Mouse (Mus musculus) liver, postnatal 0 days (tissue): ENCODE results near the gene Eif4e2.

Source experiments
- CTCF ChIP-seq: sonication (generic); IDR thresholded peaks from 2 replicates; pipeline ENCODE4 v1.5.1; 2016; ENCODE audit warnings: antibody characterized with exemption, low read depth
- EP300 ChIP-seq: IDR thresholded peaks from 2 replicates; pipeline ENCODE4 v1.6.1; 2016; ENCODE audit warnings: antibody characterized with exemption, low read depth, mild to moderate bottlenecking

DNA sequence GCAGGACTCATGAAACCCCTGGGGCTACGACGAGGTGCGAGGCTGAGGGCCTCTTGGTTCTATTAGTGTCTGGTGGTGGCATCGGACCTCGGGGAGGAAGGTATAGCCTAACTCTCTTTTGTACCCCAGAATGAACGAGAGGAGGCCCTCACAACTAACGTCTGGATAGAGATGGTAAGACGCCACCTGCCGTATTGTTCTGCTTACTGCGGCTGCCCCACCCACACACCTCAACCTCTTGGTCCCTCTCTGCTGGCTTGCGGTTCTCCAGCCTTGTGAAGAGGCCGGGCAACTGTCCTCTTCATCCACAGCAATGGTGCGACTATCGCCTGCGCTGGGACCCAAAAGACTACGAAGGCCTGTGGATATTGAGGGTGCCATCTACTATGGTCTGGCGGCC is 7.4 kb upstream of the Eif4e2 start:
- TF ChIP-seq CTCF = peak; percentile 46
- no peak for TF ChIP-seq EP300
